Mouse (Mus musculus): ENCODE data around the gene Cntn4. TPM values are rescaled to one million over a fixed set of nuclear protein-coding genes. Genes with fewer than 3 reads are reported as not detected.

Gene Cntn4
- not detected for polyA plus RNA-seq (2015; fragmentation: Illumina TruSeq; extraction: RNeasy Lipid Tissue Mini Kit (QIAGEN cat#74804); ENCODE audit: insufficient read depth, low read depth, low replicate concordance)

DNA sequence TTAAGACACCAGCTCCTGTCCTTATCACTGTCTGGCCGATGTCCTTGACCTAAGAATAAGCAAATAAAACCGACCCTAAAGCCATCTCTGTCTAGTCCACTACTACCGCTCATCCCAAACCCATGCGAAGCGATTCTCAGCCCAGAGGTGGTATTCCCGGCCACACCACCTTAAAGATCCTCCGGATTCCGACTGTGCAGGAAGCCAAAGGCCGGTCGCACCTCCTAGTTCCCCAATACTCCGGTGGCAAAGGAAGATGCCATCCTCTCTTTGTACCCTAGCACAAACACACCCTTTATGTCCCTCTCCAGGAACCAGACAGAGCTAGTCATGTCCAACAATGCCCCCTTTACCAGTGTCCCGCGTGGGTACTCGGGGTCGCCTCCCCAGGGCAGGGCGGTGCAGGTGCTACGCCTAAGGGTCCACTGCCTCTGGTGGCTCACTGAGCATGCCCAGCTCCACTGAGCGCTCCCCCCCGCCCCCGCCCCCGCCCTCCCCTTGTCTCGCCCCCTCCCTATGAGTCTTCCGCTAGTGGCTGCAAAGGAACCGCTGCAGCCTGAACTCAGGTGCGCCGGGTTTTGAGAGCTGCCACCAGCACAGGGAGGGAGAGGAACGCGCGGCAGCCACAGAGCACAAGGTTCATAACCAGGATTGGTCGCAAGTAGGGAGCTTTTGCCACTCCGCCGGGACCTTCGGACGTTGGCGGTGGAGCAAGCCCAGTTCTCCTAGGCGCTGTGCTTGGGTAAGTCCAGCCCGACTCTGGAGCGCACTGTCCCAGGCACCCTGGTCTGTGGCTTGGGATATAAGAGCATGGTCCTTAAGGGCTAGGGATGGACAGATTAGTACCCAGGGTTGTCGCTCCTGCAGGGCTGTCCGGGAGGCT lies at the start of gene Cntn4:
Gene Cntn4, plus strand, starts transcription at position 512 of the 883 bp plus-strand sequence.

All from pancreas, adult 10 weeks (tissue).